Mouse (Mus musculus) heart, adult 2 months (tissue): ENCODE measurements around the gene Anapc15-ps.

ENCODE experiments used
- CTCF ChIP-seq: fragments of 200-600 bp; IDR thresholded peaks from 2 replicates; pipeline ENCODE4 v1.8.1; 2022; ENCODE audit warnings: antibody characterized with exemption, mild to moderate bottlenecking, moderate library complexity
- EP300 ChIP-seq: fragments of 200-500 bp; IDR thresholded peaks from 2 replicates; pipeline ENCODE4 v1.6.1; 2011; ENCODE audit warnings: low read depth, low read length, control low read depth; ENCODE audit not compliant: insufficient read depth
- POLR2A ChIP-seq: fragments of 200-500 bp; IDR thresholded peaks from 2 replicates; pipeline ENCODE4 v1.6.1; 2011; ENCODE audit warnings: mild to moderate bottlenecking, low read depth, low read length, control low read depth; ENCODE audit not compliant: insufficient read depth

DNA sequence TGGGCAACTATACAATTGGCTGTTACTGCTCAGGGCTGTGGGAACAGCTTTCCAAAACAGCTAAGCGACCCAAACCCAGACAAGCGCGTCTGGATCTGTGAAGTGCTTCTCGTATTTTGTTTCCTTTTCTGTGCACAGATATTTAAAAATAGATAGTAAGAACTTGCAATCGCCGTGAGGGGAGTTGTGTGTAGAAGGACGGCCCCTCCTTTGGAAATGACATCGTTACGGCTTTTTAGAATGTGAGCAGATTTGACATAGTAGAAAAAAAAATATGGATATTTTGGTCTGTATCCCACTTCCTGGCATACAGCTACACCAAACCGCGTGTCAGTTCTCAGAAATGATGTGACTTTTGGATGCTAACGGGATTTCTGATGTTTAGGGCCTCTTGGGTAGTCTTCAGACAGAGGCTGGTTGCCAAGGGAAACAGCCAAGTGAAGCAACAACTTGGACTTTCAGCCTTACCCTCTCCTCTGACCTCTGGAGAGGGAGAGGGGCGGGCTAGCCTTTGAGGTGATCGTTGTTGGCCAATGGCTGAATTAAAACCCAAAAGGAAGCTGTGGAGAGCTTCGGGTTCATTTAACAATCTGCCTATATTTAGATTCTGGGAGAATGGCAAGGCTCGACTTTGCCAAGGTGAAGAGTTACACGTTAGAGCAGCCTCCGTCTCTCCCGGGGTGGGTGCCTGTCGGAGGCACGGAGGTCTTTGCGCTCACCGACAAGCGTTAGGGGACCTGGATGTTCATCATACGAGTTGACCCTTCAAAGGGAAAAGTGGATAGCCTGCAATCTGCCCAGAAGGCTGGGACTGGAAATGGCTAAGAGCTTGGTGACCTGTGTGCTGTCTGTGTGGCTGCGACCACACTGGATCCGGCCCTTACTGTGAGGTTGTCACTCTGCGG is 7.2 kb upstream of the Anapc15-ps start:
- TF ChIP-seq POLR2A (no peak; the same call in 1 of the 2 replicates), CTCF (no peak), EP300 (no peak)
